Mouse (Mus musculus) CD8-positive naive resting alpha-beta T cell, adult 57 days (primary cell): ENCODE data around the gene Cryge. TPM values are rescaled to one million over a fixed set of nuclear protein-coding genes. Genes with fewer than 3 reads are reported as not detected.

Source experiments
- total RNA-seq: library from RNA; stranded (reverse); gene quantifications from one replicate; pipeline ENCODE4 v1.2.4, GENCODE M21; 2023

The Cryge gene
- total RNA-seq = not detected

GRCm38 (mm10) chr1:65050952-65051351 lies at the start of gene Cryge:
Gene Cryge, minus strand, starts transcription at chr1:65051149.

GRCm38 (mm10) chr1:65082188-65082587 lies 31.2 kb upstream of the Cryge start, which contains the start of gene Crygb:
Gene Crygb, minus strand, starts transcription at chr1:65082288.

GRCm38 (mm10) chr1:65073589-65073988 lies 22.6 kb upstream of the Cryge start, which contains the start of gene Crygc:
Gene Crygc, minus strand, starts transcription at chr1:65073689.

GRCm38 (mm10) chr1:65063352-65063751 lies 12.4 kb upstream of the Cryge start, which contains the start of gene Crygd:
Gene Crygd, minus strand, starts transcription at chr1:65063452.

GRCm38 (mm10) chr1:65032641-65033040 lies 18.3 kb downstream of the Cryge start, which contains the start of gene Akr1cl:
Gene Akr1cl, minus strand, starts transcription at chr1:65032759.

Other genes with a start within 250 kb of the Cryge start
- gene Plekhm3, start 94.3 kb downstream of the Cryge start, total RNA-seq = 14.9 TPM
- not detected for gene Akr1cl, start 18.4 kb downstream of the Cryge start, total RNA-seq
- gene Crygd, start 12.3 kb upstream of the Cryge start, total RNA-seq = not detected
- gene Crygc, start 22.5 kb upstream of the Cryge start, total RNA-seq = not detected
- gene Crygb, start 31.1 kb upstream of the Cryge start, total RNA-seq = not detected
- not detected for gene Cryga, start 52.2 kb upstream of the Cryge start, total RNA-seq
- gene Gm28845, start 68.4 kb upstream of the Cryge start, total RNA-seq = not detected
- gene D630023F18Rik, start 72.1 kb upstream of the Cryge start, total RNA-seq = not detected
- 4.0 TPM for gene Idh1, start 135.4 kb upstream of the Cryge start, total RNA-seq
- gene Pikfyve, start 135.5 kb upstream of the Cryge start, total RNA-seq = 38.7 TPM
- not detected for gene Pth2r, start 230.9 kb upstream of the Cryge start, total RNA-seq